Mouse (Mus musculus) cerebellum, adult (tissue): ENCODE data around the gene Copz2.

ENCODE experiments used
- ATAC-seq: cut with Nextera tagmentation; 2 replicates; pipeline ENCODE4 v1.9.2; 2017; ENCODE audit warnings: mild to moderate bottlenecking, moderate library complexity, mixed read lengths; ENCODE audit not compliant: insufficient number of reproducible peaks, low FRiP score, low TSS enrichment

Gene Copz2

GRCm38 (mm10) chr11:96861878-96862289 lies 12.2 kb downstream of the Copz2 start:
- ATAC-seq, result peak; percentile 60; the same call in 1 of the 2 replicates

- ATAC-seq, result no peak
These were observed 12.9 kb downstream of the Copz2 start for GRCm38 (mm10) chr11:96862534-96862933.

- ATAC-seq, result no peak
These were observed 13.7 kb downstream of the Copz2 start for GRCm38 (mm10) chr11:96863206-96863995.

GRCm38 (mm10) chr11:96867149-96867548 lies 17.5 kb downstream of the Copz2 start:
- ATAC-seq, result peak; percentile 66; the same call in 1 of the 2 replicates

GRCm38 (mm10) chr11:96872441-96873379 lies 23.0 kb downstream of the Copz2 start:
- ATAC-seq, result no peak

GRCm38 (mm10) chr11:96873601-96874140 lies 24.0 kb downstream of the Copz2 start:
- no peak for ATAC-seq

- ATAC-seq, result no peak
These were observed 25.6 kb downstream of the Copz2 start for GRCm38 (mm10) chr11:96875270-96875669.

GRCm38 (mm10) chr11:96875745-96876144 lies 26.1 kb downstream of the Copz2 start:
- ATAC-seq, result no peak

GRCm38 (mm10) chr11:96876300-96877040 lies 26.8 kb downstream of the Copz2 start:
- no peak for ATAC-seq

GRCm38 (mm10) chr11:96877071-96877470 lies 27.4 kb downstream of the Copz2 start:
- ATAC-seq, result no peak

- ATAC-seq, result no peak
These were observed 29.0 kb downstream of the Copz2 start for GRCm38 (mm10) chr11:96878715-96879114.

GRCm38 (mm10) chr11:96879359-96879758 lies 29.7 kb downstream of the Copz2 start:
- no peak for ATAC-seq

GRCm38 (mm10) chr11:96880296-96880695 lies 30.6 kb downstream of the Copz2 start:
- no peak for ATAC-seq

GRCm38 (mm10) chr11:96885901-96886340 lies 36.3 kb downstream of the Copz2 start:
- no peak for ATAC-seq

GRCm38 (mm10) chr11:96886942-96887546 lies 37.4 kb downstream of the Copz2 start:
- no peak; the same call in 1 of the 2 replicates for ATAC-seq

- ATAC-seq, result no peak
These were observed 42.3 kb downstream of the Copz2 start for GRCm38 (mm10) chr11:96891784-96892527.

GRCm38 (mm10) chr11:96893203-96893842 lies 43.7 kb downstream of the Copz2 start:
- no peak for ATAC-seq

GRCm38 (mm10) chr11:96895886-96896285 lies 46.2 kb downstream of the Copz2 start:
- ATAC-seq, result no peak
